Mouse (Mus musculus) heart, postnatal 0 days (tissue): ENCODE measurements at regions not wholly inside any gene's neighbourhood (a gene's known extent, or its start where the extent isn't known, plus 50 kb on each side); places are given as distances from the start of the nearest gene placed in this dataset.

ENCODE experiments used
- CTCF ChIP-seq: IDR thresholded peaks from 2 replicates; pipeline ENCODE4 v1.5.1; 2016; ENCODE audit warnings: antibody characterized with exemption, control low read depth, low read depth
- EP300 ChIP-seq: IDR thresholded peaks from 2 replicates; pipeline ENCODE4 v1.6.1; 2016; ENCODE audit warnings: antibody characterized with exemption, low read depth

- TF ChIP-seq CTCF (no peak), EP300 (no peak)
Observed at GRCm38 (mm10) chr12:109398951-109399350, 53.7 kb upstream of the Dlk1 start.
